Comparison of ENCODE assay signal across 21 mouse cellular contexts in genomic region chr19:44927250-44927649, GRCm38 (mm10). TPM values are rescaled to one million over a fixed set of nuclear protein-coding genes. Genes with fewer than 3 reads are reported as not detected.
A peak's percentile ranks its signal among the peaks of the same experiment; 100 is the strongest.
DNase-seq lines count a peak whose midpoint lies in the region; ATAC-seq lines count a peak whose summit lies in the region.
"Had no signal": no experiment of that assay in that cellular context is flagged by ENCODE, and none has a peak within 500 bp of the region (broad histone marks: within the 10 kb centered on the region; RNA-seq: fewer than 3 reads in every experiment).

No protein-coding gene starts in this region.

- H3K9ac ChIP-seq in heart, embryonic 12.5 days = no peak overlapping the region
- H3K9ac ChIP-seq in kidney, embryonic 15.5 days = no peak overlapping the region
- no peak overlapping the region for H3K9ac ChIP-seq in kidney, embryonic 16.5 days (replicated peaks; ENCODE audit: low read length)
- no peak overlapping the region for H3K9ac ChIP-seq in intestine, embryonic 16.5 days (ENCODE audit: low read depth, low read length)
- H3K9ac ChIP-seq in forebrain, embryonic 14.5 days (ENCODE audit: low read length) = no peak overlapping the region
- H3K9ac ChIP-seq: forebrain, embryonic 15.5 days; midbrain, embryonic 13.5 days; neural tube, embryonic 12.5 days had no signal

- ATAC-seq in heart, embryonic 12.5 days (ENCODE audit: insufficient number of reproducible peaks, low FRiP score) = no peak
- no peak for ATAC-seq in kidney, embryonic 15.5 days (replicated peaks; ENCODE audit: low FRiP score)
- no peak for ATAC-seq in kidney, embryonic 16.5 days (ENCODE audit: low FRiP score, low TSS enrichment)
- no peak for ATAC-seq in intestine, embryonic 16.5 days
- no peak for ATAC-seq in forebrain, embryonic 14.5 days
- ATAC-seq: forebrain, embryonic 15.5 days; midbrain, embryonic 13.5 days had no signal

- WGBS in heart, embryonic 12.5 days = 30% methylated on average over 1 of the region's 1 CpGs
- WGBS in kidney, embryonic 15.5 days = 66% methylated on average over 1 of the region's 1 CpGs
- 56% methylated on average over 1 of the region's 1 CpGs for WGBS in kidney, embryonic 16.5 days
- WGBS in intestine, embryonic 16.5 days = 47% methylated on average over 1 of the region's 1 CpGs
- WGBS in forebrain, embryonic 14.5 days = 69% methylated on average over 1 of the region's 1 CpGs

- no peak for DNase-seq in heart, postnatal 14 days
- DNase-seq in forebrain, embryonic 14.5 days (ENCODE audit: low spot score) = no peak
- no peak for DNase-seq in adrenal gland, adult (ENCODE audit: inconsistent age in 2 of 2, low spot score in 1 of 2)
- DNase-seq: adrenal gland, postnatal 36 days; cerebellum, adult 11-12 months; cerebellum, postnatal 25 days; embryo, embryonic 11 days; gastrocnemius, postnatal 25 days; liver; lung, postnatal 10 days; thymus, postnatal 36 days had no signal

- peaks cover 52% of the 10 kb centered on the region for H3K4me1 ChIP-seq in heart, embryonic 12.5 days (replicated peaks)
- H3K4me1 ChIP-seq in kidney, embryonic 15.5 days = peaks cover 35% of the 10 kb centered on the region
- H3K4me1 ChIP-seq in kidney, embryonic 16.5 days (ENCODE audit: insufficient read depth, low read length) = peaks cover 28% of the 10 kb centered on the region
- peaks cover 13% of the 10 kb centered on the region for H3K4me1 ChIP-seq in intestine, embryonic 16.5 days (ENCODE audit: control insufficient read depth, insufficient read depth, low read length)
- peaks cover 5% of the 10 kb centered on the region; the same call in 1 of the 2 replicates for H3K4me1 ChIP-seq in forebrain, embryonic 14.5 days (ENCODE audit: control insufficient read depth, insufficient read depth, low read length)

- 0 out of 2 replicates have a peak overlapping the region, but pooled peaks have one; percentile 49 for H3K4me2 ChIP-seq in heart, embryonic 12.5 days
- no peak overlapping the region for H3K4me2 ChIP-seq in kidney, embryonic 15.5 days
- no peak overlapping the region for H3K4me2 ChIP-seq in kidney, embryonic 16.5 days (replicated peaks; ENCODE audit: low read depth, low read length)
- no peak overlapping the region for H3K4me2 ChIP-seq in intestine, embryonic 16.5 days (ENCODE audit: low read depth, low read length)
- H3K4me2 ChIP-seq in forebrain, embryonic 14.5 days (ENCODE audit: low read length) = no peak overlapping the region
- H3K4me2 ChIP-seq: forebrain, embryonic 15.5 days; midbrain, embryonic 13.5 days; neural tube, embryonic 12.5 days had no signal

- intact Hi-C loops in heart, postnatal 14 days (cut with DNase I) = no loop called here

- no peak overlapping the region for H3K4me3 ChIP-seq in heart, embryonic 12.5 days
- no peak overlapping the region for H3K4me3 ChIP-seq in kidney, embryonic 15.5 days (replicated peaks)
- H3K4me3 ChIP-seq in kidney, embryonic 16.5 days (ENCODE audit: low read length) = no peak overlapping the region
- H3K4me3 ChIP-seq in intestine, embryonic 16.5 days (ENCODE audit: low read length) = no peak overlapping the region
- no peak overlapping the region for H3K4me3 ChIP-seq in forebrain, embryonic 14.5 days (ENCODE audit: low read depth, low read length)
- H3K4me3 ChIP-seq: erythroblast, embryonic 14.5 days; forebrain, embryonic 15.5 days; hindbrain, embryonic 10.5 days; midbrain, embryonic 13.5 days; neural tube, embryonic 12.5 days had no signal

- H3K27me3 ChIP-seq in heart, embryonic 12.5 days (replicated peaks) = no peaks in the 10 kb centered on the region
- H3K27me3 ChIP-seq in kidney, embryonic 15.5 days = no peaks in the 10 kb centered on the region
- no peaks in the 10 kb centered on the region for H3K27me3 ChIP-seq in kidney, embryonic 16.5 days (ENCODE audit: insufficient read depth, low read length)
- H3K27me3 ChIP-seq in intestine, embryonic 16.5 days (replicated peaks; ENCODE audit: control insufficient read depth, insufficient read depth, low read length) = no peaks in the 10 kb centered on the region
- no peaks in the 10 kb centered on the region for H3K27me3 ChIP-seq in forebrain, embryonic 14.5 days (replicated peaks; ENCODE audit: control insufficient read depth, insufficient read depth, low read length)
- H3K27me3 ChIP-seq: forebrain, embryonic 15.5 days; neural tube, embryonic 12.5 days had no signal

- H3K36me3 ChIP-seq in heart, embryonic 12.5 days = no peaks in the 10 kb centered on the region
- no peaks in the 10 kb centered on the region for H3K36me3 ChIP-seq in kidney, embryonic 15.5 days
- H3K36me3 ChIP-seq in kidney, embryonic 16.5 days (ENCODE audit: insufficient read depth, low read length) = no peaks in the 10 kb centered on the region
- H3K36me3 ChIP-seq in intestine, embryonic 16.5 days (ENCODE audit: control insufficient read depth, insufficient read depth, low read length) = no peaks in the 10 kb centered on the region
- H3K36me3 ChIP-seq in forebrain, embryonic 14.5 days (ENCODE audit: control insufficient read depth, insufficient read depth, low read length) = no peaks in the 10 kb centered on the region
- H3K36me3 ChIP-seq: forebrain, embryonic 15.5 days; G1E; hindbrain, embryonic 10.5 days; midbrain, embryonic 13.5 days; neural tube, embryonic 12.5 days had no signal

- no peaks in the 10 kb centered on the region for H3K9me3 ChIP-seq in heart, embryonic 12.5 days (replicated peaks)
- H3K9me3 ChIP-seq in kidney, embryonic 15.5 days (replicated peaks) = no peaks in the 10 kb centered on the region
- H3K9me3 ChIP-seq in kidney, embryonic 16.5 days (ENCODE audit: low read length) = no peaks in the 10 kb centered on the region
- no peaks in the 10 kb centered on the region for H3K9me3 ChIP-seq in intestine, embryonic 16.5 days (ENCODE audit: control insufficient read depth, low read length)
- H3K9me3 ChIP-seq in forebrain, embryonic 14.5 days (replicated peaks; ENCODE audit: control insufficient read depth, low read length) = no peaks in the 10 kb centered on the region
- H3K9me3 ChIP-seq: forebrain, embryonic 15.5 days; G1E; hindbrain, embryonic 10.5 days; midbrain, embryonic 13.5 days; neural tube, embryonic 12.5 days had no signal

- H3K27ac ChIP-seq in heart, embryonic 12.5 days (ENCODE audit: poor library complexity, severe bottlenecking) = peak overlapping the region; percentile 67
- peak overlapping the region; percentile 9; the same call in 1 of the 2 replicates for H3K27ac ChIP-seq in kidney, embryonic 15.5 days
- H3K27ac ChIP-seq in kidney, embryonic 16.5 days (ENCODE audit: low read length) = no peak overlapping the region
- H3K27ac ChIP-seq in intestine, embryonic 16.5 days (ENCODE audit: low read length) = 0 out of 2 replicates have a peak overlapping the region, but pooled peaks have one; percentile 20
- no peak overlapping the region for H3K27ac ChIP-seq in forebrain, embryonic 14.5 days (ENCODE audit: low read depth, low read length)
- H3K27ac ChIP-seq: forebrain, embryonic 15.5 days; hindbrain, embryonic 10.5 days; midbrain, embryonic 13.5 days; neural tube, embryonic 12.5 days had no signal

RNA-seq across cellular contexts. Expression of gene Slf2, which starts 3.7 kb away (rescaled TPM):
- 51.4 and 52.3 TPM in 2 replicates for polyA plus RNA-seq in heart, embryonic 12.5 days (2016; fragmentation: Nextera tagmentation; extraction: Ambion mirVana)
- total RNA-seq in heart, postnatal 14 days (2021) = 10 to 100 TPM; 26.4 to 26.8 TPM
- polyA plus RNA-seq in kidney, embryonic 15.5 days (2015; fragmentation: Nextera tagmentation; extraction: Ambion mirVana) = 40.5 and 40.6 TPM in 2 replicates
- 38.7 and 46.0 TPM in 2 replicates for polyA plus RNA-seq in kidney, embryonic 16.5 days (2015; fragmentation: Nextera tagmentation; extraction: Ambion mirVana)
- polyA plus RNA-seq in intestine, embryonic 16.5 days (2015; fragmentation: Nextera tagmentation; extraction: Ambion mirVana) = 26.8 and 27.1 TPM in 2 replicates
- polyA plus RNA-seq in forebrain, embryonic 14.5 days (2014; fragmentation: Nextera tagmentation; extraction: Ambion mirVana) = 22.9 and 28.1 TPM in 2 replicates

Comparison
In these comparisons a context has a peak if more than half of its experiments do, and no peak if none do; other contexts are left out.
1. H3K27ac ChIP-seq: peak in heart, embryonic 12.5 days (single experiment), kidney, embryonic 15.5 days (single experiment) and intestine, embryonic 16.5 days (single experiment); none in kidney, embryonic 16.5 days (single experiment) and forebrain, embryonic 14.5 days (single experiment).